Mouse (Mus musculus): Measurements from ENCODE around the gene Ppp2r5a. TPM values are rescaled to one million over a fixed set of nuclear protein-coding genes. Genes with fewer than 3 reads are reported as not detected.

The Ppp2r5a gene
- polyA plus RNA-seq, 1 experiment = 15.9 TPM

DNA sequence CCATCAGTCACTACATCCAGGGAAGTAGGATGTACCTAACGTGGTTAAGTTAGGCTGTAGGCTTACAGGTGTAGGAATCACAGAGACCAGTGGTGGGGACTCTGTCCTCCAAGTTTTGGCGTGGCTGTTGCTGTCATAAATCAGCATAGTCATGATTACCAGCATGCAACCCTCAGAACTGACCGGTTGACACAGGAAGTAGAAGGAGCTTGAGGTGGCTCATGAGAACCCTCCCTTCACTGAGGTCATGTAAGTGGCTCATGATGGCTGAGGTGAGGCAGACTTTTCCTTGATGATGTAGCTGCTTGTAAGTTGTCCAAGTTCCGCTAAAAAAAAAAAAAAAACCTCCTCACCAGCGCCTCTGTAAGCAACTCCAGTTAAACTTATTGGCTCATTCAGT, 14.0 kb upstream of the Ppp2r5a start:
- TF ChIP-seq CTCF (IDR thresholded peaks at IDR 0.05; ENCODE audit: borderline replicate concordance, extremely low read depth, insufficient read depth, insufficient read length) (no peak), POLR2A (IDR thresholded peaks at IDR 0.05; ENCODE audit: borderline replicate concordance, extremely low read depth, insufficient read depth, insufficient read length, poor library complexity, severe bottlenecking) (no peak)

DNA sequence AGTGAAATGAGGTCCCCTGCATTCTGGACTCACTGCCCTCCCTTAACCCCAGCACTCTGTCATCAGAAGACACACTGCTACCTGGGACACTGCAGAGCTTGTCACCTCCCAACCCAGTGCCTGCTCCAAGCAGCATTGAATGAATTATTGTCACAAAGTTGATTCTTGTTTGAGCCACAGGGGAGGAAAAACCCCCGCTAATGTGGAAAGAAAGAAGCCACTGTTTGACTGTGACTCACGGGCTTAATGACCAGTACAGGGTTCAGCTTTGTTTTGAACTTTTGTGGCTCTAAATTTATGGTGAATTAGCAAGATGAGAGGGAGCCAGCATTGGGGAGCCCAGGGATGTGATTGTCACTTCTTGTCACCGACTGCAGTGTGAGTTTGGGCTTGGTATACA, 13.5 kb upstream of the Ppp2r5a start:
- no peak for DNase-seq (ENCODE audit: low read depth)
- no peak for TF ChIP-seq POLR2A (IDR thresholded peaks at IDR 0.05; ENCODE audit: borderline replicate concordance, extremely low read depth, insufficient read depth, insufficient read length, poor library complexity, severe bottlenecking)
- no peak for TF ChIP-seq CTCF (IDR thresholded peaks at IDR 0.05; ENCODE audit: borderline replicate concordance, extremely low read depth, insufficient read depth, insufficient read length)

More for the DNA sequence above, 14.0 kb upstream of the Ppp2r5a start:
- DNase-seq (ENCODE audit: low read depth) = no peak

DNA sequence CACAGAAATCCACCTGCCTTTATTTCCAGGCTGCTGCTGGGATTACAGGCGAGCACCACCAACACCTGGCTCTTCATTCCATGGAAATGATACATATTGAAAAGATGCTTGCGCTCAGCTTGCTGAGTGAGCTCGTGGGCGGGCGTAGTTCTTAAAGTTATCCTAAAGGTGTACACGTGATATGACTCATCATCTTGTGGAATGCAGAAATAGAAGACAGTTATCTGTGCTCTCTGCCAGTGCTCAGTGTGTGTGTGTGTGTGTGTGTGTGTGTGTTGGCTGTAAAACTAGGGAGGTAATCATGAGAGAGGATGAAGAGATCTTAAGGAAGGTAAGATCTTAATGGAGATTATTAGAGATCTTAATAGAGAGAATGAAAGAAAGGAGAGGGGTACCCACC, 11.4 kb upstream of the Ppp2r5a start:
- no peak for DNase-seq (ENCODE audit: low read depth)
- no peak for TF ChIP-seq CTCF (IDR thresholded peaks at IDR 0.05; ENCODE audit: borderline replicate concordance, extremely low read depth, insufficient read depth, insufficient read length)
- no peak for TF ChIP-seq POLR2A (IDR thresholded peaks at IDR 0.05; ENCODE audit: borderline replicate concordance, extremely low read depth, insufficient read depth, insufficient read length, poor library complexity, severe bottlenecking)

DNA sequence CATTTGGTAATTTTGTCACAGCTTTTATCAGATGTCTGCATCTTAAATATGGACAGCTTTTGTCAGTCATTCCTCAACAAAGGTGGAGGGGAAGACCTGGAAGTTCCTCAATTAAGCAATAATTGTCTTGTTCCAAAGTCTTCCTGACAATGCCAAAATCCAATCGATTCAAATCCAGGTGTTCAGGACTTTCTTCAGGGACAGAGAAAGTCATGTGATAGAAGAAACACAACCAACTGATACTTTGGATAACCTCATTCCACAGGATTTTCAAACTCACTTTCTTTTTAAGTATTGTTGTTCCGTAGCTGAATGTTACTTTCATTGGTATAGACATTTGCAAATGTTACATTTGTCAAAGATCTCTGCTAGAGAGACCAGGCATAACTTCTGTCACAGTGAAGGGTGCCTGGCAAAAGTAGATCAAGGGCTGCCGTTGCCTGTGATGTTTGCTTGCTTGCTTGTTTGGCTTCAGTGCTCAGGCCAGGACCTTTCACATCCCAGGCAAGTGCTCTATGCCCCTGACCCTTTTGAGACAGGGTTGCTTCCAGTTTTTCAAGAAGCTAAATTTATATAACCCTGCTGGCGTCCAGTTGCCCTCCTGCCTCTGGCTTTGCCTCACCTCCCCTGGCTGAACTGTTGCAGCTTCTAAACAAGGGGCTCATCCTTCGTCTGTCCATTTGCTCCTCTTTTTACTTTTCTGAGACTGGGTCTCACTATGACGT, 10.8 kb upstream of the Ppp2r5a start:
- DNase-seq (ENCODE audit: low read depth) = no peak
- TF ChIP-seq POLR2A (IDR thresholded peaks at IDR 0.05; ENCODE audit: borderline replicate concordance, extremely low read depth, insufficient read depth, insufficient read length, poor library complexity, severe bottlenecking) = no peak
- TF ChIP-seq CTCF (IDR thresholded peaks at IDR 0.05; ENCODE audit: borderline replicate concordance, extremely low read depth, insufficient read depth, insufficient read length) = no peak

DNA sequence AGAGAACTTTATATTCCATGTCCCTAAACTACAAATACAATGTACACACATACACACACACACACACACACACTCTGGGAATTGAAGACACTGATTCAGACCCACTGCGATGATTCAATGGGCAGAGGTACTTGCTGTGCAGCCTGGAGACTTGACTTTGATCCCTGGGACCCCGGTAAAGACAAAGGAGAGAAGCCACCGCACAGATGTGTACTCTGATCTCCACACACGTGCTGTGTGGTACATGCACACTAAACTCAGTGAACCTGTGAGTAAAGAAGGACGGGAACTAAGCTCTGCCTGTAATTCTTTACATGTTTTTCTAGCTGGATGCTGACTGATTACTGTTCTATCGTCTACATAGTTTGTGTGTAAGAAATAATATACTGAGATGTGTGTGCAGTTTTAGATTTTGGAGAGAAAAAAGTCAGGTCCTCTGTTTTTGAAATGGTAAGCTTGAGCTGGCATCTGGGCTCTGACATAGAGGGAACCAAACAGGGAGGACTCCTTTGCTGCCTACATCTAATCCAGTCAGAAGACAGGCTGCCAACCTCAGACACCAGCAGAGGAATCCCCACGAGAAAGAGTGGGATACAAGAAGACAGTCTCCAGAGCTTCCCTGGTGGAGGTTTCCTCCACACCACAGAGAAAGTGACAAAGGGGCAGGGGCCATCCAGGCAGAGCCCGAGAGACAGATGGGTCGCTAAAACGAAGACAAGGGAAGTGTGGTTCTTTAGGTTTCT, 7.4 kb upstream of the Ppp2r5a start:
- no peak for DNase-seq (ENCODE audit: low read depth)
- no peak for TF ChIP-seq CTCF (IDR thresholded peaks at IDR 0.05; ENCODE audit: borderline replicate concordance, extremely low read depth, insufficient read depth, insufficient read length)

DNA sequence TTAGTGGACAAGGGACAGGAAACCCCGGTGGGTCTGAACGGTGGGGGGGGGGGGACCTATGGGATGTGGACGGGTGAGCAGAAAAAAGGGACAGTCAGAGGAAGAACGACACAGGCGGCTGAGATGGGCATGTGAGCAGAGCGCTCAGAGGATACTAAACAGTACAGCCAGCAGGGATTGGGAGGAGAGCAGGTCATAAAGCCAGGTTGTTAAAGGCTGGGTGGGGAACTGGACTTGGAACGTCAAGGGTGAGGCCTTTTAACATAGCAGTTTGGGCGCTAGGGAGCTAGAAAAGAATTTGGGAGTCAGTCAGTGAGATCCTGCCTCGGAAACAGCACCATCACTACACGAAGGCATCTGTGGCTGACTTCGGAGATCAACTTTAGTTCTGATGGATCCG, 4.2 kb upstream of the Ppp2r5a start:
- no peak for TF ChIP-seq POLR2A (IDR thresholded peaks at IDR 0.05; ENCODE audit: borderline replicate concordance, extremely low read depth, insufficient read depth, insufficient read length, poor library complexity, severe bottlenecking)
- TF ChIP-seq CTCF (IDR thresholded peaks at IDR 0.05; ENCODE audit: borderline replicate concordance, extremely low read depth, insufficient read depth, insufficient read length) = no peak
- no peak for DNase-seq (ENCODE audit: low read depth)

DNA sequence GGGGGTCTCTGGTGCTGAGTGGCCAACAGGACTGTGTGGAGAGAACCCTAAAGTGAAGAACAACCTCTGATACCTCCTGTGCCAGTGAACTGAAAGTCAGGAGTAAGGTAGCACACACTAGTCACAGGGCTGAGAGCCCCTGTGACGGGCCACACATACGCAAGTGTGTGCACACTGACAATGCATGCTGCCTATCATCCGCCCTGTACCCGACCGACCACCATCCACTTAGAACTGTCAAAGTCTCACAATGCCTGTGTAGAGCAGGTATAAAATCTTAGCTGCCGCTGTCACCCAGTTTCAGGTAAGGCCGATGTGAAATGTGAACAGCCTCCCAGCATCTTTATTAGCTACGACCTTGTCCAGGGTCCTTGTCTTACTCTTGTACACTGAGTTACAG, 3.4 kb upstream of the Ppp2r5a start:
- TF ChIP-seq CTCF (IDR thresholded peaks at IDR 0.05; ENCODE audit: borderline replicate concordance, extremely low read depth, insufficient read depth, insufficient read length) = no peak
- TF ChIP-seq POLR2A (IDR thresholded peaks at IDR 0.05; ENCODE audit: borderline replicate concordance, extremely low read depth, insufficient read depth, insufficient read length, poor library complexity, severe bottlenecking) = no peak
- DNase-seq (ENCODE audit: low read depth) = no peak

DNA sequence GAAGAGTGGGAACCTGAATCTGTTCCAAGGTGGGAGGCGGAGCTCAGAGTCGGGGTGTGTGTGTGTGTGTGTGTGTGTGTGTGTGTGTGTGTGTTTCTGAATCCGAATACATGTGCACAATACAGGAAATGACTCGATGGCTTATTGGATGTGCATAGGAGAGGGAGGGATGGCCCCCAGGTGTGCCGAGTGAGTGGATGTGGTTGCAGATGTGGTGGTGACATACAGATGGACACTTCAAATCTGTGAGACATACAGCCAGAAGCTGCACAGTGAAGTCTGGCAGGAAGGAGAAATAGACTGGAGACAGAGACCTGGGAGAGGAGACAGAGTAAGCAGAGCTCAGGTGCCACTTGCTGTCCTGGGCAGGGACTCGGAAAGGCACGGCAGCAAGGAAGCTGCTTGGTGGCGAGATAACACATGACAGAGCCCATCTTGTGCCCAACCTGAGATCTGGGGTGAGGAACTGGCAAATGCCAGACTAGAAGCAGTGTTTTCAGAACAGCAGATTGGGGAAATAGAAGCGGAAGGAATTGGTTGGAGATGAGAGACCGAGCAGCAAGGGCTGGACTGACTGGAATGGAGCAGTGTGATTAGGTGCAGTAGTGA, 1.8 kb upstream of the Ppp2r5a start:
- DNase-seq (ENCODE audit: low read depth) = no peak
- TF ChIP-seq POLR2A (IDR thresholded peaks at IDR 0.05; ENCODE audit: borderline replicate concordance, extremely low read depth, insufficient read depth, insufficient read length, poor library complexity, severe bottlenecking) = no peak
- no peak for TF ChIP-seq CTCF (IDR thresholded peaks at IDR 0.05; ENCODE audit: borderline replicate concordance, extremely low read depth, insufficient read depth, insufficient read length)

DNA sequence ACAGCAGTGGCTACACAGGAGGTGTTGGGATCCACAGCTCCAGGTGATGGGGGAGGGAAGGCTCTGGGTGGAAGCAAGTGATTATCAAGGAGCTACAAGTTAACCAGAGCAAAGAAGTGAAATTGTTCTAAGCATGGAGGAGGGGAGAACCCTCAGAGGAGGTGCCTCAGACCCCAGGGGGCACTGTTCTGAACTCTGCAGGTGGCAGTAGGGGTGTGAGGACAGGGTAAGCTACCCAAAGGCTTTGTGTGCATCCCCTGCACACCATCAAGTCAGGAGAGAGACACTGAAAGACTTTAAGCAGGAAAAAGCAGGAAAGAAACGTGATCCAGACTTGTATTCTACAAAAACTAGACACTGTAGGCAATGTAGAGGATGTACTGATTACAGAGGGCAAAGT, 1.2 kb upstream of the Ppp2r5a start:
- no peak for DNase-seq (ENCODE audit: low read depth)
- TF ChIP-seq POLR2A (IDR thresholded peaks at IDR 0.05; ENCODE audit: borderline replicate concordance, extremely low read depth, insufficient read depth, insufficient read length, poor library complexity, severe bottlenecking) (no peak), CTCF (IDR thresholded peaks at IDR 0.05; ENCODE audit: borderline replicate concordance, extremely low read depth, insufficient read depth, insufficient read length) (no peak)

DNA sequence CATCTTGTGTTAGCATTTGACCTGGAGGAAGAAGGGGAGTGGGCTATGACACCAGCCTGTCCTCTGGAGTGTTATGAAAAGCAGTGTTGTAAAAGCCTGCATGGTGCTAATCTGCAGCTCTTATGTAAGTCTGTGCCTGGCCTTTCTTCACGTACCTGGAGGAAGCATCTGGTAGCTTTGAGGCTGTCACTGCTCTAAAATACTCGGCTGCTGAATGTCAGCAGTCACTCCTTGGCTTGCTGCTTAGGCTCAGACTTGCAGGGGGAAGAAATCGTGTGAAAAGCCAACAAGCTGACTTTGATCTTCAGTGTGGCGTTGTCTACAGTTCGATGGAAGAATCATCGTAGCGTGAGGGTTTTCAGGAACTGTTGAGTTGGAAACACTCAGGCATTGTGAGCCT, 566 bp downstream of the Ppp2r5a start:
- TF ChIP-seq POLR2A (IDR thresholded peaks at IDR 0.05; ENCODE audit: borderline replicate concordance, extremely low read depth, insufficient read depth, insufficient read length, poor library complexity, severe bottlenecking) (no peak), CTCF (IDR thresholded peaks at IDR 0.05; ENCODE audit: borderline replicate concordance, extremely low read depth, insufficient read depth, insufficient read length) (no peak)
- no peak for DNase-seq (ENCODE audit: low read depth)

DNA sequence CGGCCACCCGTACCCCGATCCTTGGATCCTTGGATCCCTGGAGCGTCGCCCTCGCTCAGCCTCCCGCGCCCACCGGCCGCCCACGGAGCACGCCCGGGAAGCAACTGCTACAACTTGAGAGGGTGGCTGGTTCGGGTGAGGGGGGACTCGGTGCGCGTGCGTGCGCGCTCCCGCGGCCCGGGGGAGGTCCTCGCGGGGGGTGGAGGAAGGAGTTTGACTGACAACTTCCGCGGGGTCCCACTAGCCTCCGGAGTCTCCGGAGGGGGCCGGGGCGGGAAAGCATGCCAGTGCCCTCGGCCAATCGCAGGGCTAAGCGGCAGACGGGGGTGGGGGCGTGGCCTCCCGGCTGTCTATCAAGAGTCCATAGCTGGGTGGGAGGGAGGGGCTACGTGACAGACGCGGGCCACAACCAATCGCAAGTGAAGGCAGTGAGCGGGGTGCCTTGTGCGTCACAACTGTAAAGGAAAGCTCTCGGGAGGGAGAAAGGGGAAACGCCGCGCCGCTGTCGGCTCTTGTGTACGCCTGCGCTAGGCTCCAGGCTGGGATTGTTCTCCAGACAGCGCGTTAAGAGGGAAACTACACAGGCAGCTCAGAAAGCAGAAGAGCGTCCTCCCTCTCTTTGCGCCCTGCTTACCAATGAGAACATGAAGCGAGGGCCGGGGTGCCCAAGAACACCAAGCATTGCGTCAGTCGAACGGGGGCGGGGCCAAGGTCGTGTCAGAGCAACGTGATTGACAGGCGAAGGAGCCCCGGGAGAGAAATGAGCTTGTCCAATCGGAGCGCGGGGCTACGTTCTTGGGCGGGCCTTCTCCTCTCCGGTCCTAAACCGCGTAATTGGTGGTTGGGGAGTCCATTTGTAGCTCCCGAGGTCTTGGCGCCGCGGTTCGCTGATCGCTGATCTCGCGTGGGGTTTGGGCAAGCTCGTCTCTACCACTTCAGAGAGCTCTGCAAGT, 5.9 kb downstream of the Ppp2r5a start:
- TF ChIP-seq CTCF (IDR thresholded peaks at IDR 0.05; ENCODE audit: borderline replicate concordance, extremely low read depth, insufficient read depth, insufficient read length) (no peak), POLR2A (IDR thresholded peaks at IDR 0.05; ENCODE audit: borderline replicate concordance, extremely low read depth, insufficient read depth, insufficient read length, poor library complexity, severe bottlenecking) (peak; percentile 60; the same call in 1 of the 2 replicates)
- peak; percentile 100 for DNase-seq (ENCODE audit: low read depth)

Measured in brain, embryonic 14.5 days (tissue).